Mouse (Mus musculus) small intestine, adult 10 weeks (tissue): ENCODE results near the gene Gypa. TPM values are rescaled to one million over a fixed set of nuclear protein-coding genes. Genes with fewer than 3 reads are reported as not detected.

Source experiments
- polyA plus RNA-seq: library from polyadenylated mRNA; stranded (reverse); fragments of 350-450 nt; fragmentation: Illumina TruSeq; extraction: RNeasy Lipid Tissue Mini Kit (QIAGEN cat#74804); gene quantifications from one replicate; pipeline ENCODE4 v1.2.3, GENCODE M21; 2014; ENCODE audit warnings: low replicate concordance

The Gypa gene
- not detected for polyA plus RNA-seq

GRCm38 (mm10) chr8:80493523-80494345, at the start of gene Gypa:
Gene Gypa (plus strand): TSS chr8:80493781.

Other genes starting within 250 kb of the Gypa start
- not detected for gene Frem3, start 117.3 kb downstream of the Gypa start, polyA plus RNA-seq
- gene Smarca5, start 245.7 kb downstream of the Gypa start, polyA plus RNA-seq = 141 TPM